Mouse (Mus musculus) ES-Bruce4 (cell line): ENCODE results near the gene Vps9d1. TPM values are rescaled to one million over a fixed set of nuclear protein-coding genes. Genes with fewer than 3 reads are reported as not detected.
"Not testable (repeated sequence)": the region's sequence is repeated elsewhere in the genome, so short reads cannot be mapped to it uniquely, and the experiment has no call there.

Experiments
- H3K27ac ChIP-seq: 2 replicates; pipeline ENCODE4 v1.5.1; 2012; ENCODE audit warnings: low read length, inconsistent platforms; ENCODE audit not compliant: insufficient read depth
- H3K27me3 ChIP-seq: 2 replicates; pipeline ENCODE4 v1.6.1; 2012; ENCODE audit warnings: mild to moderate bottlenecking, low read length, inconsistent platforms; ENCODE audit not compliant: control insufficient read depth, poor library complexity, insufficient read depth, severe bottlenecking
- H3K36me3 ChIP-seq: 2 replicates; pipeline ENCODE4 v1.6.1; 2012; ENCODE audit warnings: inconsistent platforms, mild to moderate bottlenecking, low read length, moderate library complexity; ENCODE audit not compliant: control insufficient read depth, poor library complexity, insufficient read depth, severe bottlenecking
- H3K4me1 ChIP-seq: one replicate; pipeline ENCODE4 v1.8.1; 2011; ENCODE audit warnings: low read length; ENCODE audit not compliant: control insufficient read depth, insufficient read depth
- H3K4me3 ChIP-seq: 2 replicates; pipeline ENCODE4 v1.5.1; 2011; ENCODE audit warnings: low read depth, mild to moderate bottlenecking, low read length
- H3K9ac ChIP-seq: 2 replicates; pipeline ENCODE4 v1.6.1; 2012; ENCODE audit warnings: low read depth, mild to moderate bottlenecking, inconsistent platforms; ENCODE audit not compliant: poor library complexity, severe bottlenecking
- H3K9me3 ChIP-seq: replicated peaks from 2 replicates; pipeline ENCODE4 v1.6.1; 2012; ENCODE audit warnings: mild to moderate bottlenecking, low read length, inconsistent platforms; ENCODE audit not compliant: control insufficient read depth, poor library complexity, insufficient read depth, severe bottlenecking
- CTCF ChIP-seq: IDR thresholded peaks from one replicate; pipeline ENCODE4 v1.8.1; 2011; ENCODE audit warnings: low read depth, low read length
- EP300 ChIP-seq: IDR thresholded peaks from 2 replicates; pipeline ENCODE4 v1.6.1; 2011; ENCODE audit warnings: low read depth, low read length; ENCODE audit not compliant: insufficient read depth
- POLR2A ChIP-seq: IDR thresholded peaks from one replicate; pipeline ENCODE4 v1.8.1; 2011; ENCODE audit warnings: low read length; ENCODE audit not compliant: insufficient read depth
- polyA plus RNA-seq: library from polyadenylated mRNA; stranded (reverse); fragments of >200 nt; gene quantifications from 2 replicates; pipeline ENCODE4 v1.2.4, GENCODE M21; 2011; ENCODE audit warnings: low read depth; ENCODE audit not compliant: missing spikeins, insufficient read depth, insufficient read length

The Vps9d1 gene
- polyA plus RNA-seq, 1 experiment = 8.9 TPM

DNA sequence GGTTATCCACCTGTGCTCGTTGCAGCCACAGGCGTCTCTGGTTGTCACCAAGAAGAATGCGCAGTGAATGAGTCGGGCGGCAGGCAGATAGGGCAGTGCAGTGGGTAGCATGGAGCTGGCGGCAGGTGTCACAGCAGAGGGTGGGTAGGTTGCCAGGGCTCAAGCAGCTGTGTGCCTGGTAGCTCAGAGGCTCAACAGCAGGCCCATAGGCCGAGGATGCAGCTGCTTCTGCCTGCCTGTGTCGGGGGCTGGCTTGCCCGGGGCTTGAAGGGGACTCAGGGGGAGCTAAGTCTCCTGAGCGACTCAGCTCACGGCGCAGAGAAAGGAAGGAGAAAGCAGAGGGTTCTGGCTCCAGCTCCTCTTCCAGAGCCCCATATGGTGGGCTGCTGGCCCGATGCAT lies 20.8 kb downstream of the Vps9d1 start:
- TF ChIP-seq CTCF (no peak), EP300 (no peak), POLR2A (no peak)
- H3K9ac ChIP-seq = no peak overlapping the region
- no peak overlapping the region for H3K4me3 ChIP-seq
- H3K27ac ChIP-seq = no peak overlapping the region
- H3K4me1 ChIP-seq = no peaks in the 10 kb centered on the region
- no peaks in the 10 kb centered on the region for H3K9me3 ChIP-seq
- H3K27me3 ChIP-seq = no peaks in the 10 kb centered on the region
- H3K36me3 ChIP-seq = no peaks in the 10 kb centered on the region

DNA sequence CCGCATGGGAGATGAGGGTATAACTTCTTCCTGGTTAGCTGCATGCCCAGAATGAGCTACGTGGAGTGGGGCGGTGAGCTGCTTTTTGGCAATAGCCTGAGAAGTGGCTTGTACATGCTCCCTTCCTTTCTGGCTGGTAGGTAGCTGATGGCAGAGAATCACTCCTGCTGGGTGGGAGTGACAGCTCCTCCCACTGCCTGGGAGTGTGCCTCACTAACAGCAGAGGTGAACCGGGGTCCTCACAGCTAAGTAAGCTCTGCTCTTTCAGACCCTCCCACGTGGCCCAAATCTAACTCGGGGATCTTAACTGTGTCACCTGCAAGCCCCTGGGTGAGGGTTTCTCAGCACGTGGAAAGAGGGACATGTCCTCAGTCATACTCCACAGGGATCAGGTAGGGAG lies 21.6 kb downstream of the Vps9d1 start:
- Histone ChIP-seq H3K4me3 (no peak overlapping the region), H3K4me1 (no peaks in the 10 kb centered on the region), H3K36me3 (peaks cover 4% of the 10 kb centered on the region; the same call in 1 of the 2 replicates), H3K27me3 (no peaks in the 10 kb centered on the region), H3K9ac (no peak overlapping the region), H3K27ac (no peak overlapping the region), H3K9me3 (no peaks in the 10 kb centered on the region)
- TF ChIP-seq POLR2A (no peak), EP300 (no peak), CTCF (no peak)

DNA sequence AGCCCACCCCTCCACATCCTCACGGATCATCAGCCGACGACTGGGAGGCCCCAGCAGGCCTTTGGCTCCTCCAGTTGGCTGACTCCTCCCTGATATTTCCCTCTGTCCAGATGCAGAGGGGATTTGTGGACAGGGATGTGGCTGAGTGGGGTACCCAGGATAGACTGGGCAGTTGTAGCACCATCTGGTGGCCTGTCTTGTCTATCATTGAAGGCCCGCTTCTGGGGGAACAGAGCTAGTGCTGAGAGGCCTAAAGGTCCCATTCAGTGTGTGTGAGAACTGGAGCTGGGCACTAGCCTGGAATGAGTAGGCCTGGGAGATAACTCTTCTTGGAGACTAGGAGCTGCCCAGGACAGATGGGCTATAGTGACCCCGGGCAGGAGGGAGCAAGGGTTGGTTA lies 22.4 kb downstream of the Vps9d1 start:
- H3K4me1 ChIP-seq = no peaks in the 10 kb centered on the region
- H3K36me3 ChIP-seq = peaks cover 11% of the 10 kb centered on the region; the same call in 1 of the 2 replicates
- H3K27me3 ChIP-seq = no peaks in the 10 kb centered on the region
- no peak overlapping the region for H3K4me3 ChIP-seq
- no peak overlapping the region for H3K27ac ChIP-seq
- no peak overlapping the region for H3K9ac ChIP-seq
- no peaks in the 10 kb centered on the region for H3K9me3 ChIP-seq
- peak; percentile 47 for TF ChIP-seq CTCF
- no peak for TF ChIP-seq POLR2A
- no peak for TF ChIP-seq EP300

DNA sequence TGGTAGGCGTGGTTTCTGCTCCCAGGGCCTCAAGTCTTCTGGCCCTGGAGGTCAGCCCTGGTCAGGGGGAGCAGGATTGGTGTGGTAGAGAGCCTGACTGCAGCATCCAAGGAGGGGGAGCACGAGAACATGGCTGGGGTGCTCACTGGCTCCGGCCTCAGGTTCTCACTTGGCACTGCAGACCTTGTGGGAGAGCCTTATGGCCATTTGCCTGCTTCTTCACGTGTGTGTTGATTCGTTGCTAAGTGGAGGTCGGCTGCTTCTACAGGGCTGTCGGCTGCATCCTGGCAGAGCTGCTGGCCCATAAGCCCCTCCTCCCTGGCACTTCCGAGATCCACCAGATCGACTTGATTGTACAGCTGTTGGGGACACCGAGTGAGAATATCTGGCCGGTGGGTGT lies 23.8 kb downstream of the Vps9d1 start:
- not testable (repeated sequence) for H3K4me3 ChIP-seq

DNA sequence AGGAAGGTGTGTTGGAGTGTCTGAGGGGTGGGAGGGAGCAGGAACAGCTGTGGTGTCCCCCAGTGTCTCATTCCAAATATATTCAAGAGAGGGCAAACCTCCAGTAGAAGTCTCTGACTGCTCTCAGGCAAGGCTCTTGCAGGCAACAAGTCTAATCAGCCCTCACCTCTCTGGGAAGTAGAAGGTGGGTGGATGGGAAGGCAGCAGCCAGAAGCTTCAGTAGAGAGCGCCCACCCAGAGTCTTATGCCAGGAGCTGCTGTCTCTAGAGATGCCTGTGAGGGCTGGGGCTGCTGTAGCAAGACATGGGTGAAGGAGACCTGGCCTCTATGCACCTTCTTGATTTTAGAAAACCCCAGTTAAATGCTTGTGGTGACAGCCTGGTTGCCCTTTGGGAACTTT lies 25.7 kb downstream of the Vps9d1 start:
- no peak overlapping the region for H3K9ac ChIP-seq
- no peak overlapping the region for H3K27ac ChIP-seq
- H3K4me3 ChIP-seq = no peak overlapping the region
- peaks cover 11% of the 10 kb centered on the region; the same call in 1 of the 2 replicates for H3K36me3 ChIP-seq
- H3K9me3 ChIP-seq = no peaks in the 10 kb centered on the region
- no peaks in the 10 kb centered on the region for H3K4me1 ChIP-seq
- TF ChIP-seq POLR2A (no peak), EP300 (no peak), CTCF (no peak)
- no peaks in the 10 kb centered on the region for H3K27me3 ChIP-seq

More for the DNA sequence above, 23.8 kb downstream of the Vps9d1 start:
- H3K27ac ChIP-seq, H3K9me3 ChIP-seq, H3K27me3 ChIP-seq, H3K9ac ChIP-seq, H3K4me1 ChIP-seq: not testable (repeated sequence)
- peaks cover 11% of the 10 kb centered on the region; the same call in 1 of the 2 replicates for H3K36me3 ChIP-seq

DNA sequence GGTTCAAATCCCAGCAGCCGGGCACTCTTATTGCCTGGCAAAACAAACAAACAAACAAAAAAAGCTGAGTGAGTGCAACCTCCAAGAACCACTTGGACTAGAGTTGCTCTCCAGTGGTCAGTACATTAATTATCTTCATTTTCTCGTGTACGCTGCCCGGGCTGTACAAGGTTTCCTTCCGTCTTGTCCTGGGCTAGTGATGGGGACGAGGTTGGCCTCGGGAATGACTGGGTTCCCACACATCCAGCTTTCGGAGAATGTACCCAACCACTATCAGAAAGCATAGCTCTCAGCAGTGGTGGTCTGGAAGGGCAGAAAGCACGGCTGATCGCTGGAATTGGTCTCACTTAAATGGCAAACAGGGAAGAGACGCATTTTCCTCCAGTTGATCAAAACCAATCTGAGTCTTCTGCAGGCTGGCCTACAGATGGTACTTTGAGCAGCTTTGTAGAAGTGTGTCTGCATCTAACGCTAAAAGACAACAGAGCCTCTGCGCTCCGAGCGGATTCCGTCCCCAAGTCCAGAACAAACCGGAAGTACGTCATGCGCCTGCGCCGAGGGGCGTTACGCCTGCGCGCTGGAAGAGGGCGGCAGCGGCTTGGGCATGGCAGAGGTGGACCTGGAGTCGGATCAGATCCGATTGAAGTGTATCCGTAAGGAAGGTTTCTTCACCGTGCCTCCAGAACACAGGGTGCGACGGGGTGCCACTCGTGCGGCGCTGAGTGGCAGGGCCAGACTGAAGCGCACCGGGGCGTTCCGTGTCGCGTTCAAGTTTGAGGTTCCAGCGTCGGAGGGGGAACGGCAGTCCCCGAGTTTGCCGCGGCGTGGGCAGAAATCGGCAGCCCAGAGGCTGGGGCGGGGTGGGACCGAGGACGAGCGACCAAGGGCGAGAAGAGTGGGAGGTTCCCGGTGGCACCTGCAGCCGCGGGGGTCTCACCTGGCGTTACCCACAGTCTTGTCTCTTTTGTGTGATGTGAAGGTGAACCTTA lies 29.6 kb downstream of the Vps9d1 start, which contains the start of gene Cdk10:
TSS of gene Cdk10 (plus strand) at position 565 of the 989 bp plus-strand sequence.
- Histone ChIP-seq H3K27ac (peak within 1 kb of the TSS; percentile 38; the same call in 1 of the 2 replicates), H3K27me3 (no peaks in the 10 kb centered on the region), H3K4me3 (peak within 1 kb of the TSS; percentile 88), H3K9ac (peak within 1 kb of the TSS; percentile 86), H3K9me3 (no peaks in the 10 kb centered on the region), H3K4me1 (no peaks in the 10 kb centered on the region), H3K36me3 (peaks cover 11% of the 10 kb centered on the region; the same call in 1 of the 2 replicates)
- TF ChIP-seq EP300 (no peak), CTCF (no peak), POLR2A (peak; percentile 98)
